Mouse (Mus musculus): ENCODE results near the gene Naglu.

DNA sequence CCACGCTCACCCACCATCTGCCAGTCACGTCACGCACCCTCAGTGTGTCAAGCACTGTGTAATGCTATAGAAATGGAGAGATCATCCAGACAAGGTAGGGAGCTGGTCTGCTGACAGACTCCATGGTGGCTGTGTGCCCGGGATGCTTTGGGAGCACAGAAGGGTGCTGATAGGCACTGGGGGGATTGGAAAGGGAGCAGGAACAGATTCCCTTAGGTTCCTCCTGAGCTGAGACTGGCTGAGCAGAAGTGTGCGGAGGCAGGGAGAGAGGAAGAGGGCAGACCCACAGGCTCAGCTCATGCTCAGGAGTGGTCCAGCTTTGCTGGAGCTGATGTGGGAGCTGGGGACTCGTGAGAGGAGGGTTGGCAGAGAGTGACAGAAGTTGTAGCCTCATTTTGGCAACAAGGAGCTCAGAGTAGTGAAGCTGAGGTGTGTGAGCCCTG, 18.7 kb upstream of the Naglu start:
- TF ChIP-seq CTCF (IDR thresholded peaks at IDR 0.05; ENCODE audit: low read depth, low read length) (no peak), POLR2A (IDR thresholded peaks at IDR 0.05; ENCODE audit: insufficient read depth, low read length) (no peak)

All from ES-Bruce4 (cell line).